Mouse (Mus musculus) monocyte, adult 5-6 weeks (primary cell): Measurements from ENCODE around the gene Ap1s3. TPM values are rescaled to one million over a fixed set of nuclear protein-coding genes. Genes with fewer than 3 reads are reported as not detected.
A peak's percentile ranks its signal among the peaks of the same experiment; 100 is the strongest.

ENCODE experiments used
- ATAC-seq: fragments of 153-309, 156-312 bp; replicated peaks from 2 replicates; pipeline ENCODE4 v1.8.0; 2017; ENCODE audit warnings: mild to moderate bottlenecking; ENCODE audit not compliant: low TSS enrichment, insufficient number of reproducible peaks, severe bottlenecking, poor library complexity, low FRiP score
- total RNA-seq: library from RNA; stranded (forward); fragments of 200-1000, 200-491, 200-594 nt; gene quantifications from 3 replicates; pipeline ENCODE4 v1.2.3, GENCODE M21; 2017

Gene Ap1s3
- total RNA-seq = 2.7 to 6.4 TPM (median 3.0 TPM) in 3 replicates

DNA sequence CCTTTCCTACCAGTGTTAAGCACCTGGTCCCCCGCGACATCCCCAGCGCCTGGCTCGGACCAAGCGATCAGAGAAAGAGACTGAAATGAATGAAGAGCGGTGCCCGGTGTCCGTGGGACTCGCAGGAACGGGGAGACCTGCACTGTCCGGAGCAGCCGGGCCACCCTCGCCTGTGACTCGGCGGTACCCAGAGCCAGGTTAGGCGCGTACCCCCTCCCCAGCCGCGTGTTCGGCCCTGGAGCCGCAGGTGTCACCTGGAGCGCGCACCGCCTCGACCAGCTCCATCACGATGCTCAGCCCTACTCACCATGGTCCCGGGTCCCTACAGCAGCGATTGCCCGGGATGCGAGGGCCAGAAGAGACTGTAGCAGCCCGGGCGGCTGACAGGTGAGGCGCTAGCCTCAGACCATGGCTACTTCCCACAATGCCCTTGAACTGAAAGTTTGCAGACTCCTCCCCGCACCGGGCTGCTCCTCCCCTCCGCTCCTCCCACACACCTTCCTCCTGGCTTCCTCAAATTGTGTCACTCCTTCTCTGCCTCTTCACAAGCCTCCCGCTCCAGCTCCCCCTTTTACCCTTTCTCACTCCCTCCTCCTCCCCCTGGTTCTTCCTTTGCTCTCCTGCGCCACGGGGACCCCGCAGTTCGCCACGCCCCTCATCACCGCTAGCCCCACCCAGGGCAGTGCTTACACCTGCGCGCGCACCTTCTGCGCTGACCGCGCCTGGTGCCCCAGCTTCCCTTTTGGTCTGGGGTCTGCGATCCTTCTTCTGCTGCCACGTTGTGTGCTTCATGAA lies at the start of gene Ap1s3:
Gene Ap1s3, minus strand, starts transcription at position 430 of the 795 bp plus-strand sequence.
- peak; percentile 84 for ATAC-seq

DNA sequence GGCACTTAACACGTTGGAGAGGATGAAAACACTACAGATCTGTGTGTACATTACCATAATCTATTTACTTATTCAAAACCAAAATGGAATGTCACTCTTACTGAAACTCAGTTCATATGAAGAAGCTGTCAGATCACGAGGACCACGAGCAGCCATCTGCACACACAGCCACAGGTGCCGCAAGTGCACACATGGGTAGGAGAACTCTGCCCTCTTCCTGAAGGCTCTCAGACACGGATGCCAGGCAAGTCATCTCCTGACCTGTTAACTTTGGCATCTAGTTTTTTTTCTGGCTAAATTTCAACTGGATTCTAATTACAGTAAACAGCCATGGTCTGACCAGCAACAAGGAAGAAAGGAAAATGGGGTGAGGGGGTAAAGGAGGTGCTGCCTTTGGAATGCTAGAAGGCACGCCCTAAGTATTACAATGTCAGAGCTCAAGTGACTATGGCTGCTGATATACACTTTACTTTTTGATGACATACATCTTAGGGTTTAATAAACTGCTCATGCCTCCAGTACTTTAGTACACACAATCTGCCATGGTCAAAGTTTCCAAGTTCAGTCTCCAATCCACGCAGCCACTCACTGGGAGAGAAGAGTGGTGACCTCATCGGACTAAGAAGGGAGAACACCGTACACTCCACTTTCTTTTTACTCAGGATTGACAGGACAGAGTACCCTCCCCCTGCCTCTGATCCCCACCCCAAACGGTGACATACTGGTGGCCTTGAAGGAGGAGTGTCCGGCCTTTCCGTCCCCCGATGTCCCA lies 42.6 kb upstream of the Ap1s3 start:
- no peak for ATAC-seq

DNA sequence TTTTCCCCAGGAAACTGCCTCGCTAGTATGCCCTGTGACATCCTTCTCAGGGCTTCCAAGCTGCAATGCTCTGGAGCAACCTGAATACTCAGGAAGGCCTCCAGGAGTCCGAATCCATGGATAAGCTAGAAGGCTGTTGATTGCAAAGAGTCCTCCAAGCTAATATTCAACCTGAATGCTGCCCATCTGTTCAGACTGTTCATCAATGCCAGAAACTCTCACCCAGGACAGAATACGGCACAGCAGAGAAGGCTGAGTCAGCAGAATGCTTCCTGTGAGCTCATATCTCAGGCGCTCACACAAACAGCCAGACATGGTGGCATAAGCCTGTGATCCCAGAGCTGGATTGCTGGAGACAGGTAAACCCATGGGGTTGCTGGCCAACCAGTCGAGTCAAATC lies 41.3 kb upstream of the Ap1s3 start:
- ATAC-seq = no peak

DNA sequence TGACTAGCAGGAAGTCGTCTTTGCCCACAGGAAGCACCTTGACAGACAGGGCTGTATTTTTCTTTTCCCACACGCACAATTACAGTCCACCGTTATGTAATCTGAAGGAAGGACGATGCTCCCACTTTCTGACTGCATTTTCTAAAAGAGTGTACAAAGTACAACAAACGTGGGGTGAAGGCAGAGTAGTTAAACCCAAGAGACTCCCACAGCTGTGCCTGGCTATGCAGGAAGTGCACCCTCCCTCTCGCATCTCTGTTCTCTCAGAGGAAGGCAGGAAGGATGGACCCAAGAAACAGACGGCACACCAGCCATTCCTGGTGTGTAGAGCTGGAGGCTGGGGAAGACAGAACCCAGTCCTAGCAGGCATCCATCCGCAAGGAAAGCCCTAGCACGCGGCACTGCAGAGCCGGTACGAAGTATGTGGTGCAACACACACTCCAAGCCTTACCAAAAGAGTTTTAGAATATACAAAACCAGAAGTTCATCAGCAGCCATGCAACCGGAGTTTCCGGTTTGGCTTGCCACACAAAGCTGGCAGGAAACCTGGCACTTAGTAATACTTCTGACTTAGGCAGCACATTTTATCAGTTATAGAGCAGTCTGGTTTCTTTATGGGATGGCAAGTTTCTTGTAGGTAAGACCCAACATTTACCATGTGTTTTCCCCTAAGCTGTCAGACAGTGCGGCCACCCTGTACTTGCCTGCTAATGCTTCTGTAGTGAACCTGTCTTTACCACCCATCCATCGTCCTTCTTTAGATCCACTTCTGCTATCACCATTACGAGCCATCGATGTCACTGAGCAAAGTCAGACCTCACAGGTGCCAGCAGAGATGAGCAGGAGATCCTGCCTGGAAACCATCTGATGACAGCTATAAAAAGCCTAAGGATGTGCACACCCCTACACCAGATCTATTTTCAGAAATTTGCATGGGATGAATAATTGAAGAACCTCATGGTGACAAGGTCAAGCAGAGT lies 39.7 kb upstream of the Ap1s3 start:
- ATAC-seq = no peak; the same call in 1 of the 2 replicates

DNA sequence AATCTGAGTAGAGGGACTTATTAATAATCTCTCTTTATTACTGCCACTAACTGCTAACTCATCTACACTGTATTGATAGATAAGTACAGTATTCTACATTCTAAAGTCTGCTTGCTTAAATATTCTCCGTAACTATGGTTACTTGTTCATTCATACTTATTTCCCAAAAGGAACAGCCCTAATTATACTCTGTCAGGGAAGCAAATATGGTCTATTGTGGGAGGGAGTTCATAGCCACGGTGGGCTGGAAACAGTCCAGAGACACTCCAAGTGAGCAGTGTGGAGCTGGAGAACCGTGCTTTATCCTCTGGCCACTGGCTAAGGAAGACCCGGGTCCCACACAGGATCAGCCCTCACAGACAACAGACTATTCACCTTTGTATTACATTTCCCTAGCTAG lies 38.9 kb upstream of the Ap1s3 start:
- no peak for ATAC-seq

DNA sequence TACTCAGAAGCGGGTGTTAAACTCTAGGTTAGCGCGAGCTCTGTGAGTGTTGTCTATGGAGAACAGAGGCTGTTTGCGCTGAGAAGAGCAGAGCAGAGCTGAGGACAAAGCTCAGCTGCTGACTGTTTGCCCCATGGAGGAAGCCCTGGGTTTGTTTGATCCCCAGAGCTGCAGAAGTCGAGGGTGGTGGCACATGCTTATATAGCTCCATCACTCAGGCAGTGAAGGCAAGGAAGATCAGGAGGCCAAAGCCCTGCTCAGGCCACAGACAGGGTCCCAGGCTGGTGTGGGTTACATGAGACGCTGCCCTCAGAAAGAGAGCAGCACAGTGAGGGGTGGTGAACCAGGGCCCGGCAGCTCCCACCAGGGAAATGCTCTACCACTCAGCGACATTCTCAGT lies 38.4 kb upstream of the Ap1s3 start:
- no peak for ATAC-seq

DNA sequence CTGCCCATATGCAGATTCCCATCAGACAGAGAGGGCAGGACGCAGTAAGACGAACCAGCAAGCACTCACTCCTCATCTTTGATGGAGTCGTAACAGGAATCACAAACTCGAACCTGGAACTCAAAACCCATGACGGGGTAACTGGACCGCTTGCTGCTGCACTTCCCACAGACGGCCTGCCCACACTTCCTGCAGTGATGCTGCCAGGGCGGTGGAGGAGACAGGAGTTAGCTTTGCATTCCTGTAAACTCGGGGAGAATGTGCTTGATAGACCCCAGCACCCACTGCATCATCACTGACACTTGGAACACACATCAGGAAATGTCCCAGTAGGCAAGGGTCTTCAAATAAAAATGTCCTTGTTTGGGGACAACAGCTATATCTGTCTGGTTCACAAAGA lies 35.6 kb upstream of the Ap1s3 start:
- no peak for ATAC-seq

DNA sequence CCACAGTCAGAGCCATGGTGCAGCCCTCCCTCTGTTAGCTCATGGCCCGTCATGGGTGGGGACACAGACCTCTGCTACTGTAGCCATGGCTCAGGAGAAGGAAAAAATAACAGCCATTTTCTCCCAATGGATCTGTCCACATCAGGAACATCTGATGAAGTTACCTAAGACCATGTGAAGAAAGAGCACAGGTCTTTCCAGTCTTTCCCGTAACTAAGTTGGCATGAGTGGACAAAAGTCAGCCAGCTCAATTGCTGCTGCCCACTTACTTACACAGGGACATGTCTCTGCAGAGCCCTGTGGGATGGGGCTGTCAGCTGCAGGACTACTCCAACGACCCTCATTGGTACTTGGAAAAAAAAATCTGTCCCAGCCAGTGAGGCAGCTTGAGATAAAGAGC lies 34.9 kb upstream of the Ap1s3 start:
- no peak for ATAC-seq

DNA sequence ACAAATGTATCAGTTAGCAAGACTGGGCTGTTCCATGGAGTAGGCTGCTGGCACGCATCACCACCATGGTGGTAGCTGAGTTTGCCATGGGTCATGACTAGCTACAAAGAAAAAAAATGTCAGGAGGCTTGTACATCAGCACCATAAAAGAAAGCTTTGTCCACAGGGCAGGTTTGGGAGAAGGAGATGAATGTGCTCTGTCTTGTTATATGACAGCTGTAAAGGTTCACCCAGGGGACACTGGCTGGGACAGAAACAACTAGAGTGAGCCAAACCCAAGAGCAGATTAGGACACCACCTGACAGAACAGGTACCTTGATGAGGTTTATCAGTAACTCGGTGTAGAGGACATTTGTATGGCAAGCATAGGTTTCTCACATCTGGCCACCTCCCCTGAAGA lies 32.9 kb upstream of the Ap1s3 start:
- no peak for ATAC-seq

DNA sequence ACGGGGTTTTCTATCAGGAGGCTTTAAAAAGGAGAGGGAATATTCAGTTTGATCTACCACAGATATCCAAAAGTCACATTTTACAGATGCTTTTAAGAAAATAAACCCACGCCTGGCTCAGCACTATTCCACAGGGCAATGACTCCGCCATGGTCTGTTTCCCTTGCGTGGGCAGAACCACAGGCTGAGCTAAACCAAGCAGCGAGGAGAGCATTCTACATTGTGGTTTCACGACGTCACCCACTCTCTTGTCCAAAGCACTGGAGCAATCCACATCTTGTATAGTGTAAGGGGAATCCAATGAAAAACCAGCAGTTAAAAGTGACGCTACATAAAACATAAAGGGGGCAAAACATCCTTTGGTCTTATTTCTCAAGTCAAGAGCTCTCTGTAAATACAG lies 31.7 kb upstream of the Ap1s3 start:
- no peak for ATAC-seq

DNA sequence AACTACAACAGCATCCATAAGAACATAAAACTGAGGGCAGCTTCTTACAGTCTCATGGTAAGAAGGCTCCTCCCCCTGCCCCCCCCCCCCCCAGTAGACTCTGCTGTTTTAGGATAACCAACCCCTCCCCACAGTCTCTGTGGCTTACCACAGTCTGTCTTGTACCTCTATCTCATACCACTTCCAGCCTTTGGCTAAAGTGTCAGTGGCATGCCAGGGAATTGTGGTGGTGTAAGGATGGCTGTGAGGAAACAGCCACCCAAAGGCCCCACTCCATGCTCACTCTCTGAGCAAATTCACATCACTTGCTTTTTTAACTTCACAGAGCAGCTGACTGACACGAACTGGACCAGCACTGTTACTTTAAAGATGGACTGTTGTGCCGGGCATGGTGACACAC lies 26.7 kb upstream of the Ap1s3 start:
- ATAC-seq = no peak

DNA sequence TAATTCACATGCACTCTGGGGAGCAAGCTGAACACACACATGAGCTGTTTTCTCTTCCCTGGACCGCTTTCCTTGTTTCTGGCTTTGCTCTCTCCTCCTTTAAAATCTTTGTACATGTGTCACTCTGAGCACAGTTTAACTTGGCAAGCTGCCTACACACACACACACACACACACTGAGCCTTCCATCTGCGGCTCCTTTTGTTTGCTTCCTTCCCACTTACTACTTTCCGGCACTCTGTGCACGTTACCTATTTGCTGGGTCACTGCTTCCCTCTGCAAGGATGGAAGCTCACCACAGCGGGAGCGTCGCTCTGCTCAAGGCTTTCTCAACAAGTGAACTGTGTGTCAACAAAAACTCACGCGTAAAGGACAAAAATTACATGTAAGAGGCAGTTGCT lies 25.6 kb upstream of the Ap1s3 start:
- no peak for ATAC-seq

DNA sequence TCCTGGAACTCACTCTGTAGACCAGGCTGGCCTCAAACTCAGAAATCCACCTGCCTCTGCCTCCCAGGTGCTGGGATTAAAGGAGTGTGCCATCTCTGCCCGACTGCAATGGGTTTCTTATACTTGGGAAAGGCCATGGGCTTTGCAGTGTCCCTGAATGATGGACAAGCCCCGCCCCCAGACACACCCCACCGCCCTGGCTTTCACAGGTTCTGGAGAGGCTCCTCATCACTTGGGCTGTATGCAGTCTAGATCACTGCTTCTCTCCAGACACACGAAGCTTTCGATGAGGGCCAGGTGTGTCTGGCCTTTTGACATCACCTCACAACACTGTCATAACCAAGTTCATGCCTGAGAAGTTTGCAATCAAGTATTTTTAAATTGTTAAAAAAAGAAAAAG lies 25.2 kb upstream of the Ap1s3 start:
- no peak for ATAC-seq

DNA sequence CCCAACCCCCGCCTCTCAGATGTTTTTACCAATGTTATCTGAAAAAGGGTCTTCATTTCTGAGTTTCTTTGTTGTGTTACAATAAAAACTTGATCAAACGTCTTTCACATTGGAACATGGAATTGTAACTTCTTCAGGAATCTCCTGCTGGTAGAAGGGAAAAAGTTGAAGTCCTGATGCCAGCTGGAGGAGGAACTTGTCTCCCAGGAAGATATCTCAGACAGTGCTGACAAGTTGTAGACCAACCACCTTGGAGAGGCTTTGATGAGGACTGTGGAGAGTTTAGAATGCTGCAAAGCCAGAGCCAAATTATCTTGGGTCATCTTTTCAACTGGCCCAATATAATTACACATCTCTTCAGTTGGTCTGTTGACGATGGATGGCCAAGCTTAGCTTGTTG lies 20.7 kb upstream of the Ap1s3 start:
- no peak for ATAC-seq

DNA sequence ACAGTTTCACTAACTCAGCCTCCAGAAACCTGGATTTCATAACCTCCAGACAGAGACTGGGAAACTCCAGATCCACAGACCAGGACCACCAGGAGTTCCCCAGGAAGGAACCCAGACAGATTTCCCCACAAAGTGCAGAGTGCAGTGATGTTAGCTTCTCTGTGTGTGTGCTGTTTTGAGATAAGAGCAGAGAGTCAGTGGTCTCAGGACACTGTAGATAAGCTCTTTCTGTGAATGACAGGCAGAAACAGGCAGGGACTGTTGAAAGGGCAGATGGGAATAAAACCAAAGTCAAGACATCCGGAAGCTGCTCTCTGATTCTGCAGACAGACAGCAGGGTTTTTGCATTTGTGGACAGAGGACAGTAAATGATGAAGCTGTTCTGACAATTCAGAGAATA lies 15.5 kb upstream of the Ap1s3 start:
- ATAC-seq = no peak

DNA sequence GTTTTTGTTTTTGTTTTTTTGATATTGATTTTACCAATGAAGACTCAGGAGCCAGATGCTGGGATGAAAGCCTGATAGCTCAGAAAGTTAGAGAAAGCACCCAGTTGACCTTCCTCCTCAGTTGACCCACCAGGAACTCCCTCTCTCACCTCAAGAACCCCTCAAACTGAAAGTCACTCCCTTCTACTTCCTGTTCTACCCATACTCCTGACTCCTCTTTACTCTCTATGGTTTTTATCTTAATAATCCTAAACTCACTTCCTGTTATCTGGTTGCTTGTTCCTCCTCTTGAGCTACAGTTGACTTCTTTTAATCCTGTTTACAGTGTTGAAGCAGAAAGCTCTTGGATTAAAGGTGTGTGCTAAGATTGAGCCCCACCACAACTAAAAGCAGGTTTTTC lies 12.3 kb upstream of the Ap1s3 start:
- no peak; the same call in 1 of the 2 replicates for ATAC-seq

DNA sequence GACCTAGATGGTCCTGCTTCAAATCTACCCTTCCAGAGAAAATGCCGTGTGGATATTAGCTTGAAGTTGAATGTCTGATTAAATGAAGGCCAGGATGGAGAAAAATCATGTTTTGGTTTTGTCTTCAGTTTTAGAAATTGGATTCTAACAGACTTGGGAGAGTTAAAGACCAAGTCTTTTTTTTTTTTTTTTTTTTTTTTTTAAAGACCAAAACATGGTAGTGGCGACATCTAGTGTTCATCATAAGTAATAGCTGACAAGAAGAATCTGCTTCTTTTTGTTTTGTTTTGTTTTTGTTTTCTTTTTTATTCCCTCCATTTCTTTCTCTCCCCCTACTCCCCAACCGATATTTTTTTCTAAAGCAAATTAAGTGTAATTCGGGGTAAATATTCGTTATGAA lies 11.2 kb upstream of the Ap1s3 start:
- ATAC-seq = no peak

DNA sequence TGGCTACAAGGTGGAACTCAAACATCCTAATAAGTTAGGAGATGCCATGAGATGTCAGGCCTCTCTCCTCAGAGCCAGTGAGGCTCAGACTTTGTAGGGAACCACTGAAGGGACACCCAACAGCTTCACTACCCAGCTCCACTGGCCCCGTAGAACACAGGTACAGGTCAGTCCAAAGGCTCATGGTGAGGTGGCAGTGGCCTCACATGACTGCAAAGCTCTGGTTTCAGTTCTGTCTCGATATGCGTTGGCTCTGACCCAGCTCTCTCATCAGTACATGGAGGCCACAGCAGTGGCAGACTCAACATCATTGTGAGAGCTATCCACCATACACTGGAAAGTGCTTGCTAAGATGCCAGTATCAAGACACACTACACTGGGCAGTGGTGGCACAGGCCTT lies 9.0 kb upstream of the Ap1s3 start:
- ATAC-seq = no peak

DNA sequence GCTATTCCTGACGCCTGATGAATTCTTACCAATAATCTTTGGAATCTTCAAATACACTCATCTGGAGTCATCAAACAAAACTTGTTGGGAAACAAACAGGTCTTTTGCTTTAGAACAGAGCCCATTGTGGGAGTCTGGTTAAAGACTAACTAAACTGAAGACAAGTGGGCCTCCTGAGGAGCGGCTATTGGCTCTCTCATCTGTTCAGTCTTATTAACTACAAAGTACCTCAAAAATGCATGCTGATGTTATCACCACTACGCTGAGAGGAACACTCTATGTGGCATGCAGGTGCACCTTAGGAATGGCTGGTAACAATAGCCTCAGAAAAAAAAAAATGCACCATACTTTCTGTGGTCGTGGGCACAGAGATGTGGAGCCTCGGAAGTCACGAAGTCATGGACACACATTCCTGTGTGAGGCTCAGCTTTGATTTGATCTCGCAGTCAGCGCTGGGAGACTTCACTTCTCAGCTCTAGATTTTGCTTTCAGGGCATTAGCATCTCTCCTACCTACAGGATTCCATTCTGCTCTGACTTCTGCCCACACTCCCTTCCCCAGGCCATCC lies 6.4 kb upstream of the Ap1s3 start:
- ATAC-seq = no peak
